Mouse (Mus musculus): ENCODE results near the gene Nrd1.

Gene Nrd1

DNA sequence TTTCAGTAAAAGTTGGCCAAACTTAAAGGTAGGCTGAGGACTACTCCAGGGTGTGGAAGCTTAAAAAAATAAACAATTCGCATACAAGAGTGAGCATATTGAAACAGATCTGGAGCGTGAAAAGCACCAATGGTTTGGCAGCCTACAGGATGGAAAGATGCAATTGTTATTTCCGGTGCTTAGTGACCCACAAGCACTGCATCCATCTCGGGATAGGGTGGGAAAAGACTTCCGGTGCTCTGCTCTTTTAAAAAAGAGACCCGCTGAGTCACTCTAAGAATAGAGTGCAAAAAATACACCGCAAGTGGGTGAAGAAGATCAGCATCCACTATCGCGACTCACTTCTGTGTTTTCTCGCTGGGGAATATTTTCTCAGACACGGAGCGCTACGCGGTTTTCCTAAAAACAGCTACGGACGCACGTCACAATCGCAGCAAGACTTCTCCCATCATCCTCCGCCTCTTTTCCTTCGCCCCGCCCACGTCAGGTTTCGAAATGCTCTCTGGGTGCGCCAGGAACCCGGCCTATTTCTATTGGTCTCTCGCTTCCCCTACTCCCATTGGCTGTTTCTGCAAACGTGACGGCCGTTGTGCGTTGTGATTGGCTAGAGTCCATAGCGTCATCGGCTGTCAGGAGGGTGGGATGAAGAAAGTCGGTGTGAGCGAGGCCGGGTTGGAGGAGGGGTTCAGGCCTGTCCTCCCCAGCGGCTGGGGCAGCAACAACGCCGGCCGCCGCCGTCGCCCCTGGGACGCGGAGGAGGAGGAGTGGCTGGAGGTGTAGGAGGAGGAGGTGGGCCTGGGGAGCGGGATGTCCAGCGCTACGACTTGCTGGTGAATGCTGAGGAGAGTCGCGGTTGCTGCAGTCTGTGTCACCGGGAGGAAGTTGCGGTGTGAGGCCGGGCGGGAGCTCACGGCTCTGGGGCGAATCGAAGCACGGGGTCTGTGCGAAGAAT lies at the start of gene Nrd1:
Gene Nrd1 (plus strand): TSS at position 657 of the 952 bp plus-strand sequence.
- peak; percentile 98 for DNase-seq

DNA sequence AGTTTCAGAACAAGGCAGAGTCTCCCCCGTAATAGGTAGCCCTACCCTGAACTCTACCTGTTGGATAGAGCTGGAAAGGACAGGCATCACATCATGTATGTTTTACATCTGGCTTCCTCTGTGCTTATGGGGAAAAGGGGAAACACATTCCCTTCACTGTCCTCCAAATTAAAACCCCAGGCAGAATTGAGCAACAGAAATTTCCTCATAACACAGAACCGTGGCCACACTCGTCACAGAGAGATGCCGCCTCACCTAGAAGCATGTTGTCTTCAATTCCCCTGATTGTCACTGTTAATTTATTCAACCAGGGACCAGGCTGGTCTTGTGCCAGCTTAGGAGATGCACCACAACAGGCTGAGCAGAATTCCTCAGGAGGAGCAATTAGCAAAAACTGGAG lies 48.8 kb upstream of the Nrd1 start:
- DNase-seq, result no peak

DNA sequence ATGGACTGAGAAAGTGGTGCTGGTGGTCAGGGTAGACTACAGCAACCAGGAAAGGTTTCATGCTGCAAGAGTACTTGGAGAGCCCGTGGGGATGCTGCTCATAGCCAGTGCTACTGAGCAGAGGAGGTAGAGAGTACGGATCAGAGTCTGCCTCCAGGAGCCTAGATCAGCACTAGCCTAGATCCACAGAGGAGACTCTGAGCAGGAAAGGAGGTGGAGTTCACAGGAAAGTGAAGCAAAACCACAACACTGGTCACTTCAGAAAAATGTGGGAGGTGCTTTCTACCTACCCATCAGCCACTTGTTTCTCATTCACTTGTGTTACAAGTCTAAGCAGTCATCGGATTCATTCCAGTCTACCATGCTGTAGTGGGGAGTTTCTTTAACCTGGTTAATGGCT lies 40.8 kb upstream of the Nrd1 start:
- DNase-seq, result no peak

DNA sequence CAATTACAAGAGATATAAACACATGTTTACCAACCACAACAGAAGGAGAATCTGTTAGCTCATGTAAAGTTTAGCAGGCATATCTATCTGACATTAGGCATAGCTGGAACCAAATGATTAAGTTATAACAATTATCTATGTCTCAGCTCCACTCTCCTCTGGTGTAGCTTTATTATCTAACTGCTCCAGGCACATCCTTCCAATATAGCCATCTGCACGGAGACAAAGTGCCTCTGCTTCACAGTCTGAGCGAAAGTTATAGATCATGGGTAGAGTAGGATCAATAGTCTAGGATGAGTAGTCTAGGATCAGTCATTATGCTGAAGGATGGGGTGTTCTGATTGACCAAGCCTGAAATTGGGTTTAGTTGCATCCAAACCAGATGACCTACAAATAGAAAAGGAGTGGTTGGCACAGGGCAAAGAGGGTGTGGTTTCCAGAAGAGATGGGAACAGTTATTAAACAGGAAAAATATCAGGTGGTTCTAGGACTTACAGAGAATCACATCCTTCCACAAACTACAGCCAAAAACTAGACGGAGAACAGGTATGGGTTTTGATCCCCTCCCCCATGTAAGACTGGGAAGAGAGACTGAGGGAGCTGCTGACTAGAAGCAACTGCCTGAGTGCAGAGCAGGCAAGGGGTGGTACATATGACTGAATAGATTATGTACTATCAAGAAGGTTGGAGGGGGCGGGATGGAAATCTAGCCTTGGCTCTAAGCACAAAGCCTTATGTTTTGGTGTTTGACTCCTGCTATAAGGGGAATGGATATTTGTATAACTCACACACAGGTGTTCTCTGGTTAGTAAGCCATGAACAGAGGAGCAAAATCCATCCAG lies 39.6 kb upstream of the Nrd1 start:
- no peak for DNase-seq

DNA sequence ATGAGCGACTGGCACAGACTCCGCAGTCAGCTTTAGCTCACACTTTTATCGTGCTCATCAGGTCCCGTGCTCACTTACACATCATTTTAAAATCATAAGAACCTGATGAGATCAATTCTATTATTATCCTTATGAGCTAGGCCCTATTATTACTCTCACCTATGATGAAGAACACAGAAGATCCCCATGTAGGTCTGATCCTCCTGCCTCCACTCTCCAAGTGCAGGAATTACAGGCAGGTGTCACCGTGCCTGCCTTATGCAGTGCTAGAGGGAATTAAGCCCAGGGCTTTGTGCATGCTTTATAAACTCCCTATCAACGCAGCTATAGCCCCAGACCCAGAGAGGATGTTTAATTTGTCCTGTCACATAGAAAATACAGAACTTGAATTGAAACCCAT lies 37.4 kb upstream of the Nrd1 start:
- no peak for DNase-seq

DNA sequence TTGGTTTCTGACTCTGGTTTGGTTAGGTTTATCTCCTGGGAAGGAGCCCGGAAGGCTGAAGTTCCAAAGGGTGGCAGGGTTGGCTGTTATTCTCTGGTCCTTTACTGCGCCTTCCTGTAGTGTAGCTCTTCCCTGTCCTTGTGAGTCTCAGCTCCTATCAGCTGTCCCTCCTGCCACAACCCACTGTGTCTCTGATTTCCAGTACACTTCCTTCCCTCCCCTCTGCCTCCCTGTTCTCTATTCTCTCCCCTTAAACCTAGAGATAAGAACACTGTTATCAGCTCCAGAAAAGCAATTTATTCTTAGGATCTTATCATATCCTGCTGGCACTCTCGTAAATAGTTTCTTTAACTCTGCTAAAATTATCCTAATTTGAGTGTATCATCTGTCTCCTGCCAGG lies 30.9 kb upstream of the Nrd1 start:
- no peak for DNase-seq

DNA sequence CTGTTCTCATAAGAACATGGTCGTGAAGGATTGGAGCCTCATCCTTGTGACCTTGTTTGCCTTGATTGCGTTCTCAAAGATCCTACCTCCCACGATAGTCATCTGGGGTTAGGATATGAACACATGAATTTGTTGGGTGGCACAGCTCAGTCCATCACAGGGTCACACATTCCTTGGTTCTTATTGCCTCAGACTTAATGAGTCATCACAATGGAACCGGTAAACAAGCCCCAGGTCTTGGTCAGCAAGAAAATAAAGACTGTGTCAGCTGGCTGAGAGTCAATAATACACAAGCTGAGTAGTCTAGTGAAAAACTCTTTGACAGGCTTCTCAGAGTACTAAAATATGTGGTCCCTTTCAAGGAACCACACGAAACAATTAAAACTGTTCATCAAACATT lies 29.4 kb upstream of the Nrd1 start:
- DNase-seq, result no peak

DNA sequence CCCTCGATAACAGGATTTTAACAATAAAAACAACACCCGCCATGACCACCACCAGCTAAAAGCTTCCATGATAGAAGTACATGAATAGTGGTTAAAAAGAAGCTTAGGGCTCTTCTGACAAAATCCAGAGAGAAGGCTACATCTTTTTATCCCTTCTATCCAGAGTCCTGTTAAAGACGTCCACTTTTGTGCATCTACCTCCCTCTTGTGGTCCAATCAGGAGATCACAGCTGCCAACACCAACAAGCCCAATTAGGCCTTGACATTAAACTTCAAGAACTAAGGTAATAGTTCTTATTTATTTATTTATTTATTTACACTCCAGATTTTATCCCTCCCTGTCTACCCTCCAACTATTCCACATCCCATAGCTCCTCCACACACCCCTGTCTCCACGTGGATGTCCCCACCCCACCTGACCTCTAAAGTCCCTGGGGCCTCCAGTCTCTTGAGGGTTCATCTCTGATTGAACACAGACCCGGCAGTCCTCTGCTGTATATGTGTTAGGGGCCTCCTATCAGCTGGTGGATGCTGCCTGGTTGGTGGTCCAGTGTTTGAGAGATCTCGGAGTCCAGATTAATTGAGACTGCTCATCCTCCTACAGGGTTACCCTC lies 23.9 kb upstream of the Nrd1 start:
- peak; percentile 63 for DNase-seq

DNA sequence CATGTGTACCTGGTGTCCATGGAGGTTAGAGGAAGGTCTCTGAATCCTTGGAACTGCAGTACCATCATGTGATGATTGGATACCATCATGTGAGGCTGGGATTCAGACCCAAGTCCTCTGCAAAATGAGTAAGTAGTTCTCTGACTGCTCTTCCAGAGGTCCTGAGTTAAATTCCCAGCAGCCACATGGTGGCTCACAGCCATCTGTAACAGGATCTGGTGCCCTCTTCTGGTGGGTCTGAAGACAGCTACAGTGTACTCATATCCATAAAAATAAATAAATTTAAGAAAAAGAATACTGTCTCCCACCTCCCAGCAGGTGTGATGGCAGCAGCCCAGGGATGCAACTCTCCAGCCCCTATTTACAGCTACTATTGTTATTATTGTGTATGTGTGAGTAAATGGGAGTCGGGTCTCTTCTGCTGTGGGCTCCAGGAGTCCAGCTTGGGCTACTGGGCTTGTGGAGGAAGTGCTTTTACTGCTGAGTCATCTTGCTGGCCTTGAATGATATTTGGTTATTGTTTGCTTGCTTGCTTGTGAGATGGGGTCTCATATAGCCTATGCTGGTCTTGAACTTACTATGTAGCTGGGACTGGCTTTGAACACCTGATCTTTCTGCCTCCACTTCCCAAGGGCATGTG lies 13.5 kb upstream of the Nrd1 start:
- DNase-seq, result no peak

DNA sequence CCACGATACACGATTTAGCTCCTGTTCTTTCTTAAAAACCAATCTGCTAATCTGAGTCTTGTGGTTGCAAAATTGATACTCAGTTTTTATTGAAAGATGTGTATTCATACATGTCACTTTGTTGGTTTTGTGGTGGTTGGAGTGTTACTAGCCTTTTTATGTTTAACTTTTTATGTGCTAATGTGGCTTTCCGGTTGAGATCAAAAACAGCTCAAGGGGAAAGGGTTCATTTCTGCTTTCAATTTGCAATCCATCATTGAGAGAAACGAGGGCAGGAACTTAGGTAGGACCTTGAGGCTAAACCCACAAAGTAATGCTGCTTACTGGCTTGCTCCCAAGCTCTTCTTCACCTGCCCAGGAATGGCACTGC lies 13.0 kb upstream of the Nrd1 start:
- no peak for DNase-seq

DNA sequence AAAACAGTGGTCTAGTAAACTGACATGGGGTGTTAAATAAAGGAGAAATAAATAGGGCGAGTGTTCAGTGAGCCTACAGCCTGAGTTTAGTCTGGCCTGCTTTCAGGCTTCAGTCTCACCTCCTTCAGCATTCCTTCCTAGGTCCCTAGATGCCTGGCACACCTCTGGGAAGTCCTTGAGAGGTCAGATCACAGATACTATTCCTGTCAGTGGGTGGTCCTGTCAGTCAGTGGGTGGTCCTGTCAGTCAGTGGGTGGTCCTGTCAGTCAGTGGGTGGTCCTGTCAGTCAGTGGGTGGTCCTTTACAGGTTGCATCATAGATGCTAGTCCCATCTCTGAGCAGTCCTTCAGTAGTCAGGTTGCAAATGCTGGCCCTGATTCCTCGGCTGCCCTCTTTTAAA lies 11.0 kb upstream of the Nrd1 start:
- DNase-seq, result no peak

DNA sequence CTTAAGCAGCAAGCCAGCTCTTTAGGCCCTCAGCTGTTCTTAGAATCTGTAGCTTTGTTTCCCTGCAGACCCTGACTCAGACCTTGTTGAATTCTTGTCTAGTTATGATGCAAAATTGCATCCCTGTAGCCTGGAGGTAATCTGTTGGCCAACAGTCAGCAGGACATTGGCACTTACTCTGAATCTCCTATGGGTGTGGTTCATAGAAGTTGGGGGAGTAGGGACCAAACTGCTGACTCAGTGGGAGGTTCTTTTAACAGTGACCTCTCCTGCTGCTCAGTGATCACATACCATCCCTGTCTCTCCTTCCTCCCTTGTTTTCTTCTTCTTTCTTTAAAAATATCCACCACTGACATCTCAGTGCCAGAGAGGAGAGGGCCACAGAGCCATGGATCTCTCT lies 10.4 kb upstream of the Nrd1 start:
- no peak for DNase-seq

DNA sequence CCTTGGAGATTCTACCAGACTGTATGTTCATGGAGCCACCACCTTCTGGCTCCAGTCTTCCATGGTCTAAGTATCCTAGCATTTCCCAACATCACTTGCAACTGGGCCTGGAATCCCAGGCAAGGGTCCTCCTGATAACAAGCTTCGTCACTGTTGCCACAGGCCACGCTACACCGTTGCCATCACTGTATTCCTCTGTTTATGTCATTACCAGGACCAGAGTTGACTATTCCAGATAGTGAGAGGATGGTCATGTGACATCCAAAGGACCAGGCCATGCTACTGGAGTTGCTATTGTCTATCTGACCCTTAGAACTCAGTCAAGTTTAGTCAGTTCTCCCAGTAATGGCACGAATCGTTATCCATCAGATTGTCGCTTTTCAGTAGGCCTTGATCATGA lies 9.9 kb upstream of the Nrd1 start:
- DNase-seq, result no peak

DNA sequence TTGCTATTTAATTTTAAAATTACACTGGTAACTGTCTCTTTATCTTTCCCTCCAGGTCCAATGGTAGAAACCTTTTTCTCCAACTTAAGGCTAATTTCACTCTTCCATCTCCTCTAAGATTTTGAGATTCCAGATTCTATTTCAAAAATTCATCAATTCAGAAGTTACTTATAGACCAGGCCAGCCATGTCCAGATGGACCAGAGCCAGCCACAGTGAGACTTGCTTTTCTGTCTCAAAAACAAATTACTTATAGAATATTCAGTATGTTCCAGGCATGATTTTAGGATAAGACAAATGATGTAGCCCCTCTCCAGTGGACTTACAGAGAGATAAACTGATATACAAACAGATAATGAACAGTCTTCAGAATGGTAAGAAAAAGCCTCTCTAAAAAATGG lies 8.6 kb upstream of the Nrd1 start:
- DNase-seq, result no peak

DNA sequence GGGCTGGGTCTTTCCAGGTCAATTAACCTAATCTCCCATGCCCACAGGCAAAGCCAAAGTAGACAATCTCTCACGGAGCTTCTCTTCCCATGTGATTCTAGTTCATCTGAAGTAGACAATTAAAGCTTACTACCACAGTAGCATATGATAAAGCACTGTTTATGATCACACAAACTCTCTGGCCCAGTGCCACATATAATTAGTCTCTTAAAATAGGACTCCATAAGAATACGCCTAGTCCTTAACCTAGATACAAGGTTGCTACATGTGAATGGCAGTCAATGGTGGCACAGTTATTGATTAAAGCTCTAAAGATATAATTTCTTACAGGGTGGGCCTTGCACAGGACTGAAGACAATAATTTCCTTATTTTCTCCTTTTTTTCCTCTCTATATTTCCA lies 7.5 kb upstream of the Nrd1 start:
- DNase-seq, result no peak

DNA sequence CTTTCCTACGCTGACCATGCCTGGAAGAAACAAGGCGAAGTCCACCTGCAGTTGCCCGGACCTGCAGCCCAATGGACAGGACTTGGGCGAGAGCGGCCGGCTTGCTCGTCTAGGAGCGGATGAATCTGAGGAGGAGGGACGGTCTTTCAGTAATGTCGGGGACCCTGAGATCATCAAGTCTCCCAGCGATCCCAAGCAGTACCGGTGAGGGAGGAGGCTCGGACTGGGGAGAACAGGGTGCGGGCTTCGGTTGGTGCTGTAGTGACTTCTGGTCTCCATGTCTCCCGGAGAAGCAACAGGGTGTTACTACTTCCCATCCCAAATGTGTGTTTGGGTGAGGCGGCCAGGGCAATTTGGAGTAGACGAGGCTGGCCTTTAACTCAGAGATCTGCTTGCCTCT lies 506 bp downstream of the Nrd1 start:
- no peak for DNase-seq

DNA sequence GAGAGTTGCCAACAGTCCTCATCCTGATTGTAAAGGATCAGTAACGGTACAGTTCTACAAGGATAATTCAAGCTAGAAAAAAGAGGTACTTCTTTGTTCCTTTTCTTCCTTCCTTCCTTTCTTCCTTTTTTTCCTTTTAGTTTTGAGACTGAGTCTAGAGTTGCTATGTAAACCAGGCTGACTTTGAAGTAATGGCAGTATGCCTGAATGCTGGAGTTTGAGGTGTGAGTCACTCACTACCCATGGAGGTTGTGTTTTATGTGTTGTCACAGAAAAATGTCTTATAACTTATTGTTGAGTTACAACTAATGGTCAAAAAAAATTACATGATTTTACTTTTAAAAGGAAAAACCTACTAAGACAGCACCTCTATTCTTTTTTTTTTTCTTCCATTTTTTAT lies 7.6 kb downstream of the Nrd1 start:
- DNase-seq, result no peak

DNA sequence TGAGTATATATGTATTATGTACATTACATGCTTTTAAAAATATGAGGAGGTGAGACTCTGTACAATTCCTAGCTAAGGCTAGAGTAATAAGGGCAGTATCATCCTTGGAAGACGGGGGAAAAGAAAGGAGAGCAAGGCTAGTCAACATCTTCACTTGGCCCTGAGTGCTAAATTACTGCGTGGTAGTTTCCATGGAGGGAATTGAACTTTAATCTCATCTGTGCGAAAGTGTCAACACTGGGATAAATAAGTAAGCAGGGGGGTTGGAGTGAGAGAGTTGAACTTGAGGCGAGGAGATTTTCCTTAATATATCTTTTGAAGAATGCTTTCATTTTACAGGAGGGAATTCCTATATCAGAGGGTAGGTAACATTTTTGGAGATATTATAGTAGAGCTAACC lies 13.6 kb downstream of the Nrd1 start:
- DNase-seq, result no peak

DNA sequence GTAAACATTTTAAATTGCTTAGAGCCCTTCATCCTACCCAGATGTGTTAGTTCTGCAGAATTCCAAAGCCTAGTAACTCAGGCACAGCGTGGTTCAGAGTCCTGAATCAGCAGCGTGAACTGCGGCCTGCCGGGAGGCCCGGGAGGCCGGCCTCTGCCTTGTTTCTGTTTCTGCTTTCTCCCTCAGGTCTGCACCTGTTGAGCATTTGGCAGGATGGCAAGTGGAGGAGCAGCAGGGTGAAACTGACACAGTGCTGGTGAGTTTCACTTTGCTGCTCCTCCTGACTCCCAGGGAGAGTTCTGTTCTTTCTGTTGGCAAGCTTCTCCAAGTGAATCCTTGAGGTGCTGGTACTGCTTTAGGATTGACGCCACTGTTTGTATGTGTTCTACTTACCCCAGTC lies 17.0 kb downstream of the Nrd1 start:
- no peak for DNase-seq

DNA sequence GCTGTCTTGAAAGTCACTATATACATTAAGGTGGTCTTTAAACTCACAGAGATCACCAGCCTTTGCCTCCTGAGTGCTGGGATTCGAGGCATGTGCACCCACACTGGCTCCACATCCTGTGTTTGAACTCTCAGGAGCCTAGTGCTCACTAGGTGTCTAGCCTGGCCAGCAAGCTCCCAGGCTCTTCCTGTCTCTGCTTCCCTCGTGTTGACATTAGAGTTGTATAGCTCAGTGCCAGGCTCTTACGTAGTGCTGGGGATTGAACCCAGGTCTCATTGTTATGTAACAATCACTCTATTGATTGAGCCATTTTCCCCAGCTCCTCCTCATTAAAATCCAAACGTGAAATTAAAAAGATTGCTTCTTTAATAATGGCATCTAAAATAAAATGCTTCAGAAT lies 18.8 kb downstream of the Nrd1 start:
- no peak for DNase-seq

DNA sequence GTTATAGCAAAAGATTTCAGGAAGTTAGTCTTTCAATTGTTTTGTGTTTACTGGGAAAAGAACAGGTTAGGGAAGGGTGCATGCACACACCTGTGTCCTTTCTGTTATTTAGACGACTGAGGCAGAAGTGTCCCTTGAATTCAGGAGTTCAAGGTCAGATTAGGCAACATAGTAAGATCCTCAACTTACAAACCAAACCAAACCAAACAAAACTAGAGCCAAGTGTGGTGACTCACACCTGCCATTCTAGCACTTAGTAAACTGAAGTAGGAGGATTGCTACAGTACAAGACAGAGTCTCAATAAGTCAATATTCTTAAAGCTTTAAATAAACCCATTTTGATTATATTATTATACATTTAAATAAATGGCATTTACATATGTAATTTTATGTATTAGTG lies 21.5 kb downstream of the Nrd1 start:
- no peak for DNase-seq

DNA sequence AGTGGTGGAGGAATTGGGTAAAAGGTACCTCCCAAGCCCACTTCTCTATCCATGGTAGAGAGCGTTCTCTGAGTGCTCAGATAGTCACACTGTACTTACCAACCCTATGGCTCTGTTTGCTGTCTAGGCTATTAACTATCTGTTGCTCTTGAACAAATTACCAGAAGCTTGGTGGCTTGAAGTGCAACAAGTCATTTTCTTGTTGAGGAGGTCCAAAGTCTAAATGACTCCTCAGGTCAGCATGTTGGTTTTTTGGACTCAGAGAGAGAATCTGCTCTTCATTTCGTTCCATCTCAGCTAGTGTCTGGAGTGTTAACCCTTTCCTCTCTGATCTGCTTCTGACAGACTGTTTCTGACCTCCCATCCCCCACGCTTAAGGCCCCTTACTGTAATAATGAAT lies 24.6 kb downstream of the Nrd1 start:
- DNase-seq, result no peak

DNA sequence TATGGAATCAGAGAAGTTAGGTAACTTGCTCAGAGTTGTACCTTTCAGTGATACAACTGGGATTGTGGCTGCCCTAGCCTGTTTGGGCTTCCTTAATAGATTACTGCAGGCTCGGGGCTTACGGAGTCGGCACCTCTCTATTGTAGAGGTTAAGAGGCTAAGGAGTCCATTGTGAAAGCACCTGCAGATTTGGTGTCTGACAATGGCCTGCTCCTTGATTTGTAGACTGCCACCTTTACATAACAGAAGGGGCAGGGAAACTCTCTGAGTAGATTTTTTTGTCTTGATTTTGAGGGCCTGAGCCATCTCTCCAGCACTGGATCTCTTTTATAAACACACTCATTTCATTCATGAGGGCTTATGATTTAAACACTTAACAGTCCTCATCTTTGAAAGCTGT lies 26.1 kb downstream of the Nrd1 start:
- no peak for DNase-seq

Measured in embryo, embryonic 11 days (tissue).